Mouse (Mus musculus): ENCODE data around the gene Ankrd55. TPM values are rescaled to one million over a fixed set of nuclear protein-coding genes. Genes with fewer than 3 reads are reported as not detected.

The Ankrd55 gene
- total RNA-seq (2017): 0.68 TPM in 1 of 3 replicates, not detected in the others

DNA sequence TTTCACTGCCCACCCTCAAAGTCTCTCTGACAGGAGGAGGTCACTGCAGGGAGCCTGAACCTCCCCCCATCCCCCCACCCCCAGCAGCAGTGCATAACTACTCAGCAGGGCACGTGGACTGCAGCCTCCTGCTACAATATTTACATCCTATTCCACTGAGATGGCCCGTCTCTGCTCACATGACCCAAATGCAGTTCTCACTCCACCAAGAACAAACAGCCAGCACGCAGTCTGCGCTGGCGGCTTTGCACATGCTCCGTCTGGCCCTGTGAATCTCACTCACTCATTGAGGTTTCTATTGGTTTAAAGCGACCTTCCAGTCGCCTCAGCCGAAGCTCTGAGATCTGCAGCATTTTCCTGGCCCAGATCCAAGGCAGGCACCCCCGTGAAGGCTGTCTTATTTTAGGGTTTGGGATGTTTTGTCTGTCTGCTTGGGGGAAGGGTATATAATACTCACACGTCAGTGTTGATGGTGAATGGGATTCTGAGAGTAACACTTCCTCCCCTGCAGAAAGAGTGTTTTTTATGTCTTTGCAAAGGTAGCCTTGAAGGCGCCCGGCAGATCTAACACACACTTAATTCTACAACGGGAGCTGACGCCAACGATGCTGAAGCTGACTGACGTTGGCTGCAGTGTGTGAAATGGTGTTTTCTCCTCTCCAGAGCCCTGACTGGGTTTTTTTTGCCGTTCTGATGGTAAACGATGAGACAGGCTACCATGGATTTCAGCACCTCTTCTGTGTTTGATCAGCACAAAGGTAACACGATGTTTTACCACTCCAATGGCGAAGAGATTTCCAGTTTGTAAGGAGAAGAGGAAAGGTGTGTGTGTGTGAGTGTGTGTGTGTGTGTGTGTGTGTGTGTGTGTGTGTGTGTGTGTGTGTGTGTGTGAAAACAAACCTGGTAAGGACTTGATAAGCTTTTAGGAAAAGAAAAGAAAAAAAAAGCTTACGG, at the start of gene Ankrd55:
Gene Ankrd55 (plus strand): TSS at position 227 of the 954 bp plus-strand sequence.
- 0 out of 2 replicates have a peak, but pooled peaks have one; percentile 37 for ATAC-seq (replicated peaks; ENCODE audit: insufficient number of reproducible peaks, low FRiP score, low TSS enrichment, poor library complexity, severe bottlenecking)

- no peak for ATAC-seq (replicated peaks; ENCODE audit: insufficient number of reproducible peaks, low FRiP score, low TSS enrichment, poor library complexity, severe bottlenecking)
Measured at GRCm38 (mm10) chr13:112239239-112239638, 49.0 kb upstream of the Ankrd55 start.

DNA sequence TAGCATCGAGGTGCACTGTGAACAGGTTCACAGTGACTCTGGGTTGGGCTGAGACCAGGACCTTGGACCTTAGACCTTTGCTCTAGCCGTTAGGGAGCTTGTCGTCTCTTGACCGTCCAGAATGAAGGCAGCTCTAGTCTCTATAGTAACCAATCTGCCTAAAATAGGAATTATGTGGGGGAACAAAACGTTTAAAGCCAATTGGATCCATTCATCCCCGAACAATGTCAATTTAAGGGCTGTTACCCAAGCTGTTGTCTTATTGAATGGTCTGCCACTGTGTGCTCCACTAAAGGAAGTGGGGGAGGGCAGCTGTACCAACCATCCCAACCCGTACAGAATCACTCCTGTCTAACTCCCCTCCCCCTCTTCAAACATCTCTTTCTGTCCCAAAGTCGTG, 46.8 kb upstream of the Ankrd55 start:
- no peak for ATAC-seq (replicated peaks; ENCODE audit: insufficient number of reproducible peaks, low FRiP score, low TSS enrichment, poor library complexity, severe bottlenecking)

DNA sequence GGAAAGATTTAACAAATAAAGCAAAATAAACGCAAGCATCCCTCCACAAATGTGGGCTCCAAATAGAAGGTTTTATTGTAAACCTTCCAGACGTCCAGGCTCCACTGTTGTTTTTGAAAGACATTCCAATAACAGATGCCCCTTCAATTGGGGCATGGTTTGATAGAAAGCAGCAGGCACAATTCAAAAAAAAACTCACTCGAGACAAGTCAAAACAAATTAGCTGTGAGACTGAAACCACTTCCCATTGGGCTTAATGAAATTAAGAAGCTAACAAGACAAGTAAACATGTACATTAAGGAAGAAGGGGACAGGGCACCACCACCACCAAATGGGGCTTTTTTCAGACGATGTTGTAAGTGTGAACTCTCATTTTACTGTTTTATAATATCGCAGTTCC, 43.1 kb upstream of the Ankrd55 start:
- no peak for ATAC-seq (replicated peaks; ENCODE audit: insufficient number of reproducible peaks, low FRiP score, low TSS enrichment, poor library complexity, severe bottlenecking)

GRCm38 (mm10) chr13:112251433-112251832, 36.8 kb upstream of the Ankrd55 start:
- peak; percentile 61 for ATAC-seq (replicated peaks; ENCODE audit: insufficient number of reproducible peaks, low FRiP score, low TSS enrichment, poor library complexity, severe bottlenecking)

DNA sequence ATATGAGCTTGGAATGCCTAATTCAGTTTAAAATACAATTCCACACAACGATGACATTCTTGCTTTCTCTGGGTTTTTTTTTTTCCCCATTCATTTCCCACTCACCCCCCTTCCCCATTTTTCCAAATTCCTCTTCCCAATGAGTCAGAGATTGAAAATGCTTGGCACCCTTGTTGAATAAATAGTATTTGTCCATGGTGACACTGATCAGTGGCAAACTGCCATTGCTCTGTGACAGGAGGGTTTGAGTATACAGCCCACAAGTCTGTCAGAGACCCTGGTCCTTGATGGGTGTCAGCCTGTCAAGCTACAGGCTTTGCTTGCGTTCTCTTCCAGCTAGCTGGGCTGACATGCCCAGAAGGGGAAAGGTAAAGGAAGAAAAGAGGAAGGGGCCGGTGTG, 36.2 kb upstream of the Ankrd55 start:
- no peak for ATAC-seq (replicated peaks; ENCODE audit: insufficient number of reproducible peaks, low FRiP score, low TSS enrichment, poor library complexity, severe bottlenecking)

DNA sequence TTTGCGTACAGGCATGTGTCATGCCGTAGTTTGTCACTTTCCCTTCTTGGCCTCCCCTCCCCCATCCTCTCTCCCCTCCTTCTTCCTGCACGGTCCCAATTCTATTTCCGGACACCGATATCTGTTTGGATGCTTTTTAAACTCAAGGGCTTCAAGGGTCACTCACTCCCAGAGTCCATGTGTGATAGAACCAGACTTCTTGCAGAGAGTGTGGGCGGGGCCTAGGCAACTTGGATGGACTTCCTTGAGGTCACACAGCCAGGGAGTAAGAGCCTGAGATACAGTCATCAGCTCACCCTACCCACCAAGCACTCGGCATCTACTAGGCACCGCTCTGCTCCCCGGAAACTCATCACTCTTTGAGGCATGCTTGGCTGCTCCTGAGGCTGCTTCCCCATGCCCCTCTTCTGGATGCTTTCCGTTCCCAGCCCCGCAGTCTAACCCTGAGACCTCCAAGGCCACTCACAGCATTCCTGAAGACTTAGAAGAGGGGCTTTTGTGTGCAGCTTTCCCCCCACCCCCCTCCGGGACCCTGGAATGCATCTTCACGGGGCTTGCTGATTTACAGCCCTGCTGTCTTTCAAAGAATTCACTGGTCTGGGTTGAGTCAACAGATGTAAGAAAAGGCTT, 35.1 kb upstream of the Ankrd55 start:
- ATAC-seq (replicated peaks; ENCODE audit: insufficient number of reproducible peaks, low FRiP score, low TSS enrichment, poor library complexity, severe bottlenecking): no peak

- no peak for ATAC-seq (replicated peaks; ENCODE audit: insufficient number of reproducible peaks, low FRiP score, low TSS enrichment, poor library complexity, severe bottlenecking)
Measured at GRCm38 (mm10) chr13:112254116-112254515, 34.1 kb upstream of the Ankrd55 start.

DNA sequence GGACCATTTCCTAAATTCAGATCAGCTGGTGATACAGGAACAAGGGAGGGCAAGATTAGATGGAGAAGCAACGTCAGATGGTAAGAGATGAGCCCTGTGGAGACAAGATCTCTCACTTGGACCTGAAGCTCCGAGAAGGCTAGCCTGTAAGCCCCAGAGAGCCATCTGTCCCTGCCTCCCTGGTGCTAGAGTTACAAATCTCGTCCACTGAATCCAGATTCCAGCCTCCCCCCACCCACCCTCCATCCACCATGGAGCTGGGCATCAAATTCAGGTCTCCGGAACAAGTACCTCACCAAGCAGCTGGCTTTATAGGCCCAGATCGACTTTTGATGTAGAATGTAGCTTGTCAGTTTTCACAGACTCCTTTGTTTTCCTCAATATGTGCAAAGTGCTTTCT, 32.4 kb upstream of the Ankrd55 start:
- ATAC-seq (replicated peaks; ENCODE audit: insufficient number of reproducible peaks, low FRiP score, low TSS enrichment, poor library complexity, severe bottlenecking): no peak

GRCm38 (mm10) chr13:112258478-112258877, 29.8 kb upstream of the Ankrd55 start:
- ATAC-seq (replicated peaks; ENCODE audit: insufficient number of reproducible peaks, low FRiP score, low TSS enrichment, poor library complexity, severe bottlenecking): peak; percentile 63

GRCm38 (mm10) chr13:112259398-112259797, 28.9 kb upstream of the Ankrd55 start:
- ATAC-seq (replicated peaks; ENCODE audit: insufficient number of reproducible peaks, low FRiP score, low TSS enrichment, poor library complexity, severe bottlenecking): peak; percentile 71

DNA sequence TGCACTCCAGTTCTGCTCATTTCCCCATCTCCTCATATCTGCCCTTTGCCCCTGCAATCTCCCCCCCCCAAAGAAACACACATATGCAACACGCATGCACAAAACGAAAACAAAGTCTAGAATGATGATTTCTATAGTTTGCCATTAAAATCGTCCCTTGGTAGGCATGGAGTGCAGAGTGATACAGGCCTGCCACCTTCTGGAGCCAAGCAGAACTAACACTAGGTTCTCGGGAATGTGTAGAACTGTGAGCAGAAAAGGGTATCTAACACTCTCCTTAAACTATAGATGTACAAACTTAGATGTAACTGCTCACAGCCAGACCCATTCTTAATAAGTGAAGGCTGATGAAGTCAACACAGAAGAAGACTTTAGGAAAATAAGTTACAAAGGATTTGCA, 23.6 kb upstream of the Ankrd55 start:
- ATAC-seq (replicated peaks; ENCODE audit: insufficient number of reproducible peaks, low FRiP score, low TSS enrichment, poor library complexity, severe bottlenecking): no peak; the same call in 1 of the 2 replicates

DNA sequence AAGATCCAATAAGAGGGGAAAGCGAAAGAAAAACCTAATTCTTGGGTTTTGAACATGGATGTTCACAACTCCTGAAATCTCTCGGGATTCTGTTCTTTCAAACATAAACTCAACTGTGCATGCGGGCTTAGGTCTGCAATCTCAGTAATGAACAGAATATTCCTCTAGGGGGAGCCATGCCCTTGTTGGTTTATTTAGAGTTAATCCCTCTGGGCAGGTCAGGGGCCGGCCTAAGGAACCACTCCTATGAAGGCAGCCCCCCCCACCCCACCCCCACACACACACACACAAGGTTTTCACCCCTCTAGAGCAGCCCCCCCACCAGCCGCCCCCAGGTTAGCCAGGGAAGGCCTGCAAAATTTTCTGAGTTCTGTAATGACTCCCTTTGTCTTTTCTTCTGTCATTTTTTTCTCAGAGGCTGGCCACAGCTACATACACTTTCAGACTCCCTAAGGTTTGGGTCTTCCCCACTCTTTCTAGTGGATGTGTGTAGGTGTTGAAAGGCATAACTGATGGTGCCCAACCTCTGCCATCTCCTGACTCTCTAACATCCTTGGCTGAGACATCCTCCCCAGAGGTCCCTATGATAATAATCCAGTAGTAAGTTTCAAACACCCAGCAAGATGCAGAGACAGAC, 16.2 kb upstream of the Ankrd55 start:
- peak; percentile 56; the same call in 1 of the 2 replicates for ATAC-seq (replicated peaks; ENCODE audit: insufficient number of reproducible peaks, low FRiP score, low TSS enrichment, poor library complexity, severe bottlenecking)

DNA sequence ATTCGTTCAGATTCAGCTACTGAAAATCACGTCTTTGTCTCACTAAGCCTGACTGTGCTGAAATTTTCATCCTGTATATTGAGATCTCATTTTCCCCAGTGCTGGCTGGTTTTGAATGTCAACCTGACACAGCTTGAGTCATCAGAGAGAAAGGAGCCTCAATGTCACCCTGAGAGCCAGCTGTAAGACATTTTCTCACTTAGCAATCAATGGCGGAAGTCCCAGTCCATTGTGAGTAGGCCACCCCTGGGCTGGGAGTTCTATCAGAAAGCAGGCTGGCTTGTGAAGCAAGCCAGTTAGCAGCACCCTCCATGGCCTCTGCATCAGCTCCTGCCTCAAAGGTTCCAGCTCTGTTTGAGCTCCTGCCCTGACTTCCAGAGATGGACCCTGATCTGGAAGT, 13.6 kb upstream of the Ankrd55 start:
- no peak for ATAC-seq (replicated peaks; ENCODE audit: insufficient number of reproducible peaks, low FRiP score, low TSS enrichment, poor library complexity, severe bottlenecking)

GRCm38 (mm10) chr13:112275951-112276350, 12.3 kb upstream of the Ankrd55 start:
- no peak for ATAC-seq (replicated peaks; ENCODE audit: insufficient number of reproducible peaks, low FRiP score, low TSS enrichment, poor library complexity, severe bottlenecking)

DNA sequence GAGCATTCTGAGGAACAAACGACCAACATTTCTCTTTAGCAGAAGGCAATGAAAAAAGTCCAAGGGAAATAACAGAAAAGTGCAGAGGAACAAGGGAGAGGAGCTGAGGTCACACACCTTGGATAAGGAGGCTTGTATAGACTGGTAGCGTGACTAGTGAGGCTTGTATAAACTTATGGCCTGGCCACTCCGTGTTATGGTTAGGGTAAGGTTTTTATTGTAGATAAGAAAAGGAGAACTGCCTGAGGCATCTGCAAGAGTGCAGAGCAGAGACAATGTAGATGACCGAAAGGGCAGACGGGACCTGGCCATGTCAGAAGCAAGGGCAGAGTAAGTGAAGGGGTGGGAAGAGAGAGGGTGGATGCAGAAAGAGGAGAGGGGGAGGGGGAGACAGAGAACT, 10.7 kb upstream of the Ankrd55 start:
- ATAC-seq (replicated peaks; ENCODE audit: insufficient number of reproducible peaks, low FRiP score, low TSS enrichment, poor library complexity, severe bottlenecking): no peak

DNA sequence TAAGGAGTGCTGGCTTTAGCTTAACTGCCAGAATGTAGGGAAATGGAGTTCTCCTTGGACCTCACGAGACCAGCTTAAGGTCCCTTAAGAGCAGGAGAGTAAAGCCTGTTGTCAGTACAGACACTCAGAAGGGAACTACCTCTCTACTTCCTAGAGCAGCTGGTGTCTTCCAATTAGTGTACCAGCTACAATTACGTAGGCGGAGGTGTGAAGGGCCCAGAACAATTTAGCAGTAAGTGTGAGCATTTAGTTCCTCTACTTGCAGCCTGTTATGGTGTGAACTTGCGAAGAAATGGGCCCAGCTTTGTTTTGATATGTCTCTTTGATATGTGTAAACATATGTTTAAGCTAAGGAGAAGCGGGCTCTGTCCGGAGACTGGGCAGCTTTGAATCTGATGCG, 10.0 kb upstream of the Ankrd55 start:
- ATAC-seq (replicated peaks; ENCODE audit: insufficient number of reproducible peaks, low FRiP score, low TSS enrichment, poor library complexity, severe bottlenecking): no peak

GRCm38 (mm10) chr13:112287135-112287534, 1.1 kb upstream of the Ankrd55 start:
- ATAC-seq (replicated peaks; ENCODE audit: insufficient number of reproducible peaks, low FRiP score, low TSS enrichment, poor library complexity, severe bottlenecking): no peak

DNA sequence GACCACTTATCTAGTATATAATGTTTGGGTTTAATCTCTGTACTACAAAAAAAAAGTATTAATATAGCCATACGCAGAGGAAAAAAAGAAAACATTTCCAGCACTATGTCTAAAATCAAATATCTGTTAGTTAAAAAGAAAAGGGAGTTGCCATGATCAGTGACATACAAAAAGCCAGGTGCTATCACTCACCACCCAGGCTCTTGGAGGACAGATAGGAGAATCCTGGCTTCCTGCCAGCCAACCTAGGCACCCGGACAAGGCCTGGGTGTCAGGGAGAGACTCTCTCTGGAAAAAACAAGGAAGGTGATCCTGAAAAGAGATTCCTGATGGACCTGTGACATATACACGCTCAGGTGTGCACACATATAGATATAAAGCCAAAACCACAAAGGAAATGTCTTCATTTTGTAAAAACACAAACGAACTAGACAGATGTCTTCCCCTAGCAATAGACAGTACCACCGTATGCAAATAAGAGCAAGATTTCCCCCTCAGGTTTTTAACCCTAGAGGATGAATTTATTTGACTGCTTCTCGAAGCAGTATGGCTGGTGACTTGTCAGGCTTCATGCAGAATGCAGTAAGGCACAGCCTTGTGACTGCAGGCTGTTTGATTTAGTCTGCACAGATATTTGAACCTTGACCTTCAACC, 553 bp upstream of the Ankrd55 start:
- ATAC-seq (replicated peaks; ENCODE audit: insufficient number of reproducible peaks, low FRiP score, low TSS enrichment, poor library complexity, severe bottlenecking): no peak
